Mouse (Mus musculus): ENCODE measurements around the gene Slc6a16. TPM values are rescaled to one million over a fixed set of nuclear protein-coding genes. Genes with fewer than 3 reads are reported as not detected.

Gene Slc6a16
- polyA plus RNA-seq, 1 experiment: not detected

- Histone ChIP-seq H3K36me3 (ENCODE audit: control insufficient read depth, insufficient read depth) (peaks cover 6% of the 10 kb centered on the region), H3K27me3 (ENCODE audit: control insufficient read depth, insufficient read depth, insufficient read length) (peaks cover 4% of the 10 kb centered on the region), H3K79me2 (ENCODE audit: control insufficient read depth, insufficient read depth) (no peaks in the 10 kb centered on the region), H3K4me3 (ENCODE audit: insufficient read depth, poor library complexity, severe bottlenecking) (no peak overlapping the region), H3K79me3 (ENCODE audit: low read depth) (no peaks in the 10 kb centered on the region), H3ac (ENCODE audit: control insufficient read depth, insufficient read length, low read depth) (no peak overlapping the region)
- no peak for TF ChIP-seq CTCF (IDR thresholded peaks at IDR 0.05; ENCODE audit: control insufficient read depth, insufficient read depth, insufficient read length)
- no peak for TF ChIP-seq FOSL1 (IDR thresholded peaks at IDR 0.05; ENCODE audit: insufficient read depth, low read length, poor library complexity, severe bottlenecking)
- no peak for TF ChIP-seq MAX (IDR thresholded peaks at IDR 0.05)
- TF ChIP-seq USF1 (IDR thresholded peaks at IDR 0.05; ENCODE audit: low read depth): no peak
- no peak for TF ChIP-seq MYOG (IDR thresholded peaks at IDR 0.05; ENCODE audit: control insufficient read depth, extremely low read depth, insufficient read length)
- no peak for TF ChIP-seq MYOD1 (IDR thresholded peaks at IDR 0.05; ENCODE audit: control insufficient read depth, insufficient read length, low read depth)
- TF ChIP-seq CEBPB (IDR thresholded peaks at IDR 0.05; ENCODE audit: low read depth): no peak
Measured at GRCm38 (mm10) chr7:45234922-45235571, 5.8 kb upstream of the Slc6a16 start.

- no peak overlapping the region for H3K4me3 ChIP-seq (ENCODE audit: insufficient read depth, poor library complexity, severe bottlenecking)
- H3K36me3 ChIP-seq (ENCODE audit: control insufficient read depth, insufficient read depth): peaks cover 6% of the 10 kb centered on the region
- no peak overlapping the region for H3ac ChIP-seq (ENCODE audit: control insufficient read depth, insufficient read length, low read depth)
- no peaks in the 10 kb centered on the region for H3K79me3 ChIP-seq (ENCODE audit: low read depth)
- H3K27me3 ChIP-seq (ENCODE audit: control insufficient read depth, insufficient read depth, insufficient read length): peaks cover 8% of the 10 kb centered on the region
- no peaks in the 10 kb centered on the region for H3K79me2 ChIP-seq (ENCODE audit: control insufficient read depth, insufficient read depth)
- TF ChIP-seq MAX (IDR thresholded peaks at IDR 0.05): no peak
- no peak for TF ChIP-seq MYOG (IDR thresholded peaks at IDR 0.05; ENCODE audit: control insufficient read depth, extremely low read depth, insufficient read length)
- TF ChIP-seq MYOD1 (IDR thresholded peaks at IDR 0.05; ENCODE audit: control insufficient read depth, insufficient read length, low read depth): no peak
- no peak for TF ChIP-seq FOSL1 (IDR thresholded peaks at IDR 0.05; ENCODE audit: insufficient read depth, low read length, poor library complexity, severe bottlenecking)
- no peak for TF ChIP-seq CEBPB (IDR thresholded peaks at IDR 0.05; ENCODE audit: low read depth)
- no peak for TF ChIP-seq CTCF (IDR thresholded peaks at IDR 0.05; ENCODE audit: control insufficient read depth, insufficient read depth, insufficient read length)
- TF ChIP-seq USF1 (IDR thresholded peaks at IDR 0.05; ENCODE audit: low read depth): no peak
Measured at GRCm38 (mm10) chr7:45235656-45236180, 5.2 kb upstream of the Slc6a16 start.

GRCm38 (mm10) chr7:45237747-45238699, 2.9 kb upstream of the Slc6a16 start:
- Histone ChIP-seq H3K27me3 (ENCODE audit: control insufficient read depth, insufficient read depth, insufficient read length) (peaks cover 8% of the 10 kb centered on the region), H3K79me2 (ENCODE audit: control insufficient read depth, insufficient read depth) (no peaks in the 10 kb centered on the region), H3K79me3 (ENCODE audit: low read depth) (no peaks in the 10 kb centered on the region), H3K36me3 (ENCODE audit: control insufficient read depth, insufficient read depth) (no peaks in the 10 kb centered on the region), H3K4me3 (ENCODE audit: insufficient read depth, poor library complexity, severe bottlenecking) (no peak overlapping the region), H3ac (ENCODE audit: control insufficient read depth, insufficient read length, low read depth) (no peak overlapping the region)
- TF ChIP-seq MAX (IDR thresholded peaks at IDR 0.05): no peak
- no peak for TF ChIP-seq FOSL1 (IDR thresholded peaks at IDR 0.05; ENCODE audit: insufficient read depth, low read length, poor library complexity, severe bottlenecking)
- TF ChIP-seq MYOG (IDR thresholded peaks at IDR 0.05; ENCODE audit: control insufficient read depth, extremely low read depth, insufficient read length): no peak
- TF ChIP-seq MYOD1 (IDR thresholded peaks at IDR 0.05; ENCODE audit: control insufficient read depth, insufficient read length, low read depth): no peak
- TF ChIP-seq CEBPB (IDR thresholded peaks at IDR 0.05; ENCODE audit: low read depth): no peak
- no peak for TF ChIP-seq USF1 (IDR thresholded peaks at IDR 0.05; ENCODE audit: low read depth)
- TF ChIP-seq CTCF (IDR thresholded peaks at IDR 0.05; ENCODE audit: control insufficient read depth, insufficient read depth, insufficient read length): no peak

GRCm38 (mm10) chr7:45238723-45239496, 2.0 kb upstream of the Slc6a16 start, which contains the start of gene Cd37:
Cd37 (minus strand) TSS chr7:45239115.
- Histone ChIP-seq H3K27me3 (ENCODE audit: control insufficient read depth, insufficient read depth, insufficient read length) (peaks cover 8% of the 10 kb centered on the region), H3ac (ENCODE audit: control insufficient read depth, insufficient read length, low read depth) (no peak within 1 kb of the TSS), H3K79me3 (ENCODE audit: low read depth) (no peaks in the 10 kb centered on the region), H3K36me3 (ENCODE audit: control insufficient read depth, insufficient read depth) (no peaks in the 10 kb centered on the region), H3K4me3 (ENCODE audit: insufficient read depth, poor library complexity, severe bottlenecking) (no peak within 1 kb of the TSS), H3K79me2 (ENCODE audit: control insufficient read depth, insufficient read depth) (no peaks in the 10 kb centered on the region)
- TF ChIP-seq MAX (IDR thresholded peaks at IDR 0.05) (no peak), USF1 (IDR thresholded peaks at IDR 0.05; ENCODE audit: low read depth) (no peak), CEBPB (IDR thresholded peaks at IDR 0.05; ENCODE audit: low read depth) (no peak), MYOG (IDR thresholded peaks at IDR 0.05; ENCODE audit: control insufficient read depth, extremely low read depth, insufficient read length) (no peak), MYOD1 (IDR thresholded peaks at IDR 0.05; ENCODE audit: control insufficient read depth, insufficient read length, low read depth) (no peak), CTCF (IDR thresholded peaks at IDR 0.05; ENCODE audit: control insufficient read depth, insufficient read depth, insufficient read length) (no peak), FOSL1 (IDR thresholded peaks at IDR 0.05; ENCODE audit: insufficient read depth, low read length, poor library complexity, severe bottlenecking) (no peak)

GRCm38 (mm10) chr7:45240109-45240508, 776 bp upstream of the Slc6a16 start:
- Histone ChIP-seq H3K79me3 (ENCODE audit: low read depth) (no peaks in the 10 kb centered on the region), H3ac (ENCODE audit: control insufficient read depth, insufficient read length, low read depth) (no peak overlapping the region), H3K36me3 (ENCODE audit: control insufficient read depth, insufficient read depth) (no peaks in the 10 kb centered on the region), H3K4me3 (ENCODE audit: insufficient read depth, poor library complexity, severe bottlenecking) (no peak overlapping the region), H3K27me3 (ENCODE audit: control insufficient read depth, insufficient read depth, insufficient read length) (peaks cover 8% of the 10 kb centered on the region), H3K79me2 (ENCODE audit: control insufficient read depth, insufficient read depth) (no peaks in the 10 kb centered on the region)
- TF ChIP-seq CEBPB (IDR thresholded peaks at IDR 0.05; ENCODE audit: low read depth) (no peak), USF1 (IDR thresholded peaks at IDR 0.05; ENCODE audit: low read depth) (no peak), MAX (IDR thresholded peaks at IDR 0.05) (no peak), MYOG (IDR thresholded peaks at IDR 0.05; ENCODE audit: control insufficient read depth, extremely low read depth, insufficient read length) (no peak), CTCF (IDR thresholded peaks at IDR 0.05; ENCODE audit: control insufficient read depth, insufficient read depth, insufficient read length) (no peak), FOSL1 (IDR thresholded peaks at IDR 0.05; ENCODE audit: insufficient read depth, low read length, poor library complexity, severe bottlenecking) (no peak), MYOD1 (IDR thresholded peaks at IDR 0.05; ENCODE audit: control insufficient read depth, insufficient read length, low read depth) (no peak)
